Mouse (Mus musculus): Measurements from ENCODE around the gene Gm20441.

DNA sequence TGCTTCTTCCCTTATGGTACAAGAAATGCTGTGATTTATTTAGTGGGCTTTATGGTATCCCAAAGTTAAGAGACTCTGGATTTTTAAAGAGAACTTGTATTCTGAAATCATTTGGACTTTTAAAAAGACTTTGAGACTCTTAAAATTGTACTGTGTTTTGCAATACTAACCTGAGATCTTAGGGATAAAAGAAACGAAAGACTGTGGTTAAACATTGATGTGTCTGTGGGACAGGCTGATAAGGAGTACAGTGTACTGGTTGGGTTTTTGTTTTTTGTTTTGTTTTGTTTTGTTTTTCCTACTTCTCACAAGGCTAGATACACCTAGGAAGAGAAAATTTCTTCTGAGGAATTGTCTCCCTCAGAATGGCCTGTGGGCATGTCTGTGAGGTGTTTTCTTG lies 4.7 kb upstream of the Gm20441 start:
- no peak for TF ChIP-seq POLR2A (IDR thresholded peaks at IDR 0.05; ENCODE audit: extremely low read depth, insufficient read depth, low read length)
- no peak for TF ChIP-seq CTCF (IDR thresholded peaks at IDR 0.05; ENCODE audit: low read depth, low read length)
